Mouse (Mus musculus) adrenal gland (tissue): ENCODE measurements at regions not wholly inside any gene's neighbourhood (a gene's known extent, or its start where the extent isn't known, plus 50 kb on each side); places are given as distances from the start of the nearest gene placed in this dataset.

Experiments
- intact Hi-C: fragments of 180-260 bp; cut with DNase I; formaldehyde crosslinking; loops from one replicate; pipeline ENCODE4 v1.15.1; 2025

GRCm38 (mm10) chr14:88410722-88411437 is 60.3 kb downstream of the Pcdh20 start:
- intact Hi-C loops = no loop called here

DNA sequence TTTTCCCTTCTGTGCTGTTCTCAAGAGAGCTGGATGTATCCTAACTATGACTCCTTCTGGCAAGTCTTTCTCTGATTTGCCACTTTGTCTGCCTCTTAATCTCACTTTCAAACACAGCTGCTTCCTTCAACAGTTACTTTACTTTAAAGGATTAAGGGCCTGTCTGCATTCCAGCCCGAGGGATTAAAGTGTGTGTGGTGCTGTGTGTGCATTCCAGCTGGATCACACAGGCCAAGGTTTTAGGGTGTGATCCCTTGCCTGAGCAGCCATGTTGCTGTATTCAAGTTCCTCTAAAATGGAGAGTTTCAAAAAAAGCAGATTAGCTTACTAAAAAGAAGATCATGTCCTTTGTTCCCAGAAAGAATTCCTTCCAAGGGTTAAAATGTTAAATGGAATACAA is 71.9 kb downstream of the Pcdh20 start:
- intact Hi-C loops = no loop called here

DNA sequence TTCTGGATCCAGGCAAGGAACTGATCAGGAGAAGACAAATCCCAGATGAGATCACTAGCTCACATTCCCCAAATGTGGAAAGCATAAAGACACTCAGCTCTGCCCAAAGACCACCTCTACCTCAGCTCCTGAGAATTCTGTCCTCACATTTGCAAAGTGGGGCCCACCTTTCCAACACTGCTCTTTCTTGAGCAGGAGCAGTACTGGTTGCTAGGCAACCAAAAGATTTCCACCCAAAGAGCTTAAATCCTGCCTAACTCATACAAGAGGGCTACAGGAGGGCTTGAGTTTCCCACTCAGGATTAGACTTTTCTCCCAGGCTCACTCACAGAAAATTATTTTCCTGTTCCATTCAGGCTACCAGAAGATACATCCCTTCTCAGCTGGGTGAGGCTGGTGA is 74.0 kb downstream of the Pcdh20 start:
- intact Hi-C loops = no loop called here

GRCm38 (mm10) chr14:88395016-88395415 is 76.2 kb downstream of the Pcdh20 start:
- intact Hi-C loops = no loop called here

DNA sequence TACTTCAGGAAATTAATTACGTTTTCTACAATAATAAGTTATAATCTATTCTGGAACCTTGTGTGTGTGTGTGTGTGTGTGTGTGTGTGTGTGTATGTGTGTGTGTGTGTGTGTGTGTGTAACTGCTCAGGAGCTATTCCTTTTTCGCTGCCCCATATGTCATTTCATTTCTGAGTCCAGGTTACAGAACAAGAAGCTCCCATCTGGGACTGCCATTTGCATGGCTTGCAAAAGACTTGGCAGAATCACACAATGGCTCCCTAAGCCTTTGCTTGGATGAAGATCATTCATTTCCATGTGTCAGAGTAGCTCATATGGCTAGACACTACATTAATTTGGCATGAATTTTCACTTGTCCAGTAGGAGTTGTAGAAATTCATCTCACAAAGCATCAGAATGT is 86.6 kb downstream of the Pcdh20 start:
- intact Hi-C loops = no loop called here

GRCm38 (mm10) chr14:88347177-88347576 is 124.0 kb downstream of the Pcdh20 start:
- intact Hi-C loops = no loop called here

DNA sequence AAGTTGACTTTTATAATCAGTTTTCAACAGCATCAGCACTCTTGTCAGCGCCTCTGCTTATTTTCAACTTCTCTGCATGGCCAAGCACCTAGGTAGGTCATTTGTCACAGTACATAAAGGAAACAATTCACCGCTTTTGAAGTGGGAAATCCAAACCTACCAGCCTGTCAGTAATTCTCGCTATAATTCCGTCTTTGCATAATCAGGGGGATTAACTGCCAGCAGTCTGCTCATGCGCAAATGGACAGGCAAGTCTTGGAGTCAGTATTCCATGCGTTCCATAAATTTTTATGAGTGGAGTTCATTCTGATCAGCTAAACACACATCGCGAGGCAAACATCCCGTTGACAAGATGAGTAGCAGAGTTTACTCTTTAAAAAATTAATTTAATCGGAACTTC is 133.9 kb downstream of the Pcdh20 start:
- intact Hi-C loops = no loop called here

DNA sequence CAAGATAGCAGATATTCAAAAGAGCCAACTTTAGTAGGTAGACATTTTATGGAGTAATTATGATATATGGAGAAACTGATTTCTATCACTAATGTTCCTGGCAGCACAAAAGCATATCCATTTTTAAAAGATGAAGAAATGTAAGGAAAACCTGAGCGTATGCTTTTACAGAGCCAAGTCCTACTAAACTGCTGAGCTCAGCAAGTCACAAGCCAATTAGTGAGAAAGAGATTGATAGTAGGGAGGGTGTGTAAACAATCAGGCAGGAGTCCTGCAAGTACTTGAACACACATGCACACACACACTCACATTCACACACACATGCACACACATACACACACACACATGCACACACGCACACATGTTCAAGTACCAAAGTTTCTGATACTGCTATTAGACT is 140.6 kb downstream of the Pcdh20 start:
- intact Hi-C loops = no loop called here

DNA sequence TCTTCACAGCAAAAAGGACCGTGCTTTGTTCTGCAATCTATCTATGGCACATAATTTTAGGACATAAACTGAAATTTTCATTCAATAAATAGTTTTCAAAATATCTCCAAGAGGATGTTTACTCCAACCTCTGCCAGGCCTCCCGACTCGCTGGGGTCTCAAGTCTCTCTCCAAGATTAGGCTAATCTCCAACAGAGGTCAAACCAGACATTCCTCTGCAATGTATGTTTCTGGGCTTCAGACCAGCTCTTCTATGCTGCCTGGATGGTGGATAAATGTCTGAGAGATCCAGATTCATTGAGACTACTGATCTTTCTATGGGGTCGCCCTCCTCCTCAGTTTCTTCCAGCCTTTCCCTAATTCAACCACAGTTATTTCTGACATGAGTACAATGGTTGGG is 144.8 kb downstream of the Pcdh20 start:
- intact Hi-C loops = no loop called here

DNA sequence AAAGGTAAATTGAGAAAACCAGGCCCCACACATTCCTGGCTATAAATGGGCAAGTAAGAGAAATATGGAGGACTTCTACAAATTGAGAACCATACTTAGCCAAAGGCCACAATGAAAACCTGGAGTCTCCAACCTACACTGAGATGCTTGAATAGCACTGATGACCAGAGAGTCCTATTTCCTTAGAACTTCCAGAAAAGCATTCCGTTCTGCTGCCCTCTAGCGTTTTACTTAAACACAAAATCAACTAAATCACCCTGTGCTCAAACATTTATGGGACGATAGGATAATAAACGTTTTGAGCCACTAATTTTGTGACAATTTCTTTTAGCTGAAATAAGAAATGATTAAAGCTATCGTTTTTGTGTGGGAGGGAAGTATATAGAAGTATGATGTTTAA is 192.9 kb downstream of the Pcdh20 start:
- intact Hi-C loops = loop anchor here (10.0 kb wide), 1 partner anchor 814 kb away; no protein-coding TSS in a partner anchor

DNA sequence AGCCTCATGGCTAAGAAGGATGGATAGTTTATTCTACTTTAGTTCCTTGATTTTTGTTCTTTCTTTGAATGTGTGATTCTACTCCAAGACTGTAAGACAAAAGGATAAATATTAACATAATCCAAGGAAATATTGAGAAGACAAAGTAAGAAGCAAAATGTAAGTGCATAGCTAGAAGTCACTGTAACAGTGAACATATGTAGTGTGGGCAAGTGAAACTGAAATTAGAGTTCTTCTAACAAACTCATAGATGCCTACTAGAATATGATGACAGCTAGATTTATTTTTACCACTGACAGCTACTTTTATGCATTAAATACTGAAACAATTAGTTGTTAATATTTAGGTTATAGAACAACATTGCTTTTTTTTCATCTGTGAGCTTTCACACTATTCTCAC is 206.4 kb downstream of the Pcdh20 start:
- intact Hi-C loops = no loop called here

- intact Hi-C loops = no loop called here
Observed at GRCm38 (mm10) chr14:88259034-88259433, 212.2 kb downstream of the Pcdh20 start.

GRCm38 (mm10) chr14:88255131-88255530 is 216.1 kb downstream of the Pcdh20 start:
- intact Hi-C loops = no loop called here
